Mouse (Mus musculus): ENCODE results near the gene Gucy2g.
A peak's percentile ranks its signal among the peaks of the same experiment; 100 is the strongest.

Gene Gucy2g

DNA sequence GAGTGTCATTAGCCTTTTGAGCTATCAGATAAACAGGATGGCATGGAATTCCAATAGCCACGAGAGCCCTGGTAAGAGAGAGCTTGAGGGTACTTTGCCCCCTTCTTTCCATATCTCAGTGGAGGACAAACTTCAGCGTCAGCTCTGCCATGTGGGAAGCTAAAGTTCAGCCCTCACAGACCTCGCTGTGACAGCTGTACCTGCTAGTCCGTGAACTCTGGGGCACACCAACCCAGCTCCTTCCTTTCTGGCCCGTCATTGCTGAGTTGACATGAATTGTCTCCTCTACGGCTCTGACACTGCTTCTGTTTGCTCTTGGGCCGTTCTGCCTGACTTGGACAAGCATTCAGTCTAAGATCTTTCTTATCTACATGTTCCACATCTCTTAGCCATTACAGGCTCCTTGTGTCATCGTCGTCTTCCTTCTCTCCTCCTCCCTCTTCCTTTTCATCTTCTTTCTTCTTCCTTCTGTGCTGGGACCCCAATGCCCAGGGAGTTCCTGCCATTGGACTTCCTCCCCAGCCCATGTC lies 7.0 kb upstream of the Gucy2g start:
- no peak for DNase-seq (ENCODE audit: low read depth in 2 of 2, low spot score in 2 of 2)

GRCm38 (mm10) chr19:55247563-55247962 lies 6.5 kb upstream of the Gucy2g start:
- DNase-seq (ENCODE audit: low read depth in 2 of 2, low spot score in 2 of 2) = no peak

DNA sequence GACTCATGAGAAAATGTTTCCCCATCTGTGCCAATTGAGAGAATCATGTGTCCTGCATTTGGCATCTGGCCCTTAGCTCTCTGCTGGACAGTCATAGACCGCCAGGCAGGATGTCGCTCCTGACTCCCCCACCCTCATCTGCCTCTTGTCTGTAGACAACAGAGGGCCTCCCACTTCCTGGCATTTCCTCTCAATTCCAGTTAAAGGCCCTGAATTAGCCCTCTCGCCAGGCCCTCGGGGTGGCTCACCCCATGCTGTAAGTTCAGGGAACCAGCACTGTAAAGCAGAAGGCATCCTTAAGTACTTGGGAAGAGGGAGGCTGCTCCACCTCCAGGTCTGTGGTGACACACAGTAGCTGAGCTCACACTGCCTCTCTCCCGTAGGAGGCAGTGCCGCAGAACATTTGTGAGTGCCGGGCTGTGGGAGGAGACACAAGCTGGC lies 3.8 kb upstream of the Gucy2g start:
- no peak for DNase-seq (ENCODE audit: low read depth in 2 of 2, low spot score in 2 of 2)

- DNase-seq (ENCODE audit: low read depth in 2 of 2, low spot score in 2 of 2) = no peak
These were observed 1.1 kb downstream of the Gucy2g start for GRCm38 (mm10) chr19:55239766-55240426.

DNA sequence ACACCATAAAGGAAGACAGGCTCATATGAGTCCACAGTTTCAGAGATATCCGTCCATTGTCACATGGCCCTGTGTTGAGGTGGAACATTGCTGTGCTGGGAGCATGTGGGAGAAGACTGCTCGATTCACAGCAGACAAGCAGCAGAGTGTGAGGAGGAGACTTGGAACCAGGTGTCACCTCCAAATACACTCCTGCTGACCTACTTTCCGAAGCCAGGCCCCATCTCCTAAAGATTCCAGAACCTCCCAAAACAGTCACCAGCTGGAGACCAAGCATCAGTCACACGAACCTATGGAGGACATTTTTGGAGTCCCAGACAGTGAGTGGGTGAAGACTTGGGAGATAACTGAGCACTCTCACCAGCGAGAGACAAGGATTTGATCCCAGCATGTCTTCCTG lies 4.5 kb downstream of the Gucy2g start:
- DNase-seq (ENCODE audit: low read depth in 2 of 2, low spot score in 2 of 2) = no peak

GRCm38 (mm10) chr19:55236026-55236425 lies 5.0 kb downstream of the Gucy2g start:
- no peak for DNase-seq (ENCODE audit: low read depth in 2 of 2, low spot score in 2 of 2)

DNA sequence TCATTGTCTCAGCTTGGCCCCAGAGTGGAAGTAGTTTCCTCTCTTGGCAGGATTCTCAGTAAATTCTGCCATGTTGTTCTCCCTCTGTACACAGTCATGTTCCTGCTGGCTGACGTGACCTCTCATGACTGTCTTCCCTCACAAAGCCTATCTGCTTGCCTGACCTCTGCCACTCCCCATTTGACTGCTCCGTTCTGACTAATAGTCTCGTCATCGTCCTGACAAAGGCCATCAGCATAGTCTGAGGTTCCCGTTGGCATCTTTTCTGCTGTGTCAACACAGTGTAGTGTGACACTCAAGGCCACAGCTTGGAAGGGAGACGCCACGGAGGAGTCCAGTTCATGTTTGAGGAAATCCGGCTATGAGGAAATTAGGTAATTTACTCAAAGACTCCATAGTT lies 8.9 kb downstream of the Gucy2g start:
- no peak for DNase-seq (ENCODE audit: low read depth in 2 of 2, low spot score in 2 of 2)

DNA sequence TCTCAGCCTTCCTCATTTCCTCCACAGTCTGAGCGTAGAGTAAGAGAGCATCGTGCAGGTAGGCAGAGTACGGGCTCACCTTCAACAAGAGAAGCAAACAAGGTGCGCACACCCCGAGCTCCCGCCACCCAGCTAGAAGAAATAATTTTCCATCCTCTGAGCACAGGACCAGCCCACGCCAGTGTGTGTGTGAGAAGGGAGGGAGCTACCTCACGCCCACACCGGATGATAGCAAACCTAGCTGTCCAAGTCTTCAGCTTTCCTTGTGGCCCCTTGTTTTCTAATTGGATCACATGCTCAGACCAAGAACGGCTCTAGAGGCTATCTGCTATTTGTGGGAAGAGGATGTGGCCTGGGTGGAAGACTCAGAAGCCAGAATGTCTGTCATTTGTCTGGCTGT lies 10.0 kb downstream of the Gucy2g start:
- no peak for DNase-seq (ENCODE audit: low read depth in 2 of 2, low spot score in 2 of 2)

DNA sequence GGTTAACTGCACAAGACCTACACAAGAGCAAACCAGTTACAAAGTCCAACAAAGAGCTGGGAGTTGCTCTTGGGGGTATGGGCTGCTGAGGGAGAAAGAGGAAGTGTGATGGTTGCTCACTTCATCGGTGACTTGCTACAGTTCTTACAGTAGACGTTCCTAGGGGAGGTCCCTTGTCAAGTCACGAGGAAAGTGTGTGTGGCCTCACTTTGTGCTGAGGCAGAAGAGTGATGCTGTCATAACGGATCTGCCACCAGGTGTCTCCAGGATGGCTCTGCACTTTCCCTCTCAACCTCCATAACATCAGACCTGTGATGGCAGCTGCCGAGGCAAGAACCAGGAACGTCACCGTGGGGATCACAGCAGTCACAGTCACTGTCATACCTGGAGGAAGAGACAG lies 13.9 kb downstream of the Gucy2g start:
- no peak for DNase-seq (ENCODE audit: low read depth in 2 of 2, low spot score in 2 of 2)

DNA sequence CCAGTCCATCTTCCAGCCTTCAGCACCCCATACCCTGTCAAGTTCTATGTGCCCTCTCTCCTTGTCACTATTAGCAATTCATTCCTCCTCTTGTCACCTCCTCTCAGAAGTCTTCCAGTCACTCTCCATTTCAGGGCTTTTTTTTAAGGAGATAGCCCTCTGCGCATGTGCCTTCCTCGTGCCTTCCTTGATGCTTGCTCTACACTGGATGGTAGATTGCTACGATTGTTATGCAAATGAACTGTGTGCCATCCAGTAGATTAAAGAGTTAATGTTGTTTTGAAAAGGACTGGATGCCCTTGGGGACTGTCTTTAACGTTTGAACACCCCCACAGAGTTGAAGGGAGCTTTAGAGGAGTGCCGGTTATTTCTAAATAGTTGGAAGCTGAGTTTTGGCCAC lies 14.4 kb downstream of the Gucy2g start:
- DNase-seq (ENCODE audit: low read depth in 2 of 2, low spot score in 2 of 2) = no peak

- no peak for DNase-seq (ENCODE audit: low read depth in 2 of 2, low spot score in 2 of 2)
These were observed 18.8 kb downstream of the Gucy2g start for GRCm38 (mm10) chr19:55222268-55222667.

GRCm38 (mm10) chr19:55221208-55221607 lies 19.8 kb downstream of the Gucy2g start:
- no peak for DNase-seq (ENCODE audit: low read depth in 2 of 2, low spot score in 2 of 2)

GRCm38 (mm10) chr19:55219359-55219758 lies 21.7 kb downstream of the Gucy2g start:
- DNase-seq (ENCODE audit: low read depth in 2 of 2, low spot score in 2 of 2) = no peak

- DNase-seq (ENCODE audit: low read depth in 2 of 2, low spot score in 2 of 2) = no peak
These were observed 22.3 kb downstream of the Gucy2g start for GRCm38 (mm10) chr19:55218741-55219221.

DNA sequence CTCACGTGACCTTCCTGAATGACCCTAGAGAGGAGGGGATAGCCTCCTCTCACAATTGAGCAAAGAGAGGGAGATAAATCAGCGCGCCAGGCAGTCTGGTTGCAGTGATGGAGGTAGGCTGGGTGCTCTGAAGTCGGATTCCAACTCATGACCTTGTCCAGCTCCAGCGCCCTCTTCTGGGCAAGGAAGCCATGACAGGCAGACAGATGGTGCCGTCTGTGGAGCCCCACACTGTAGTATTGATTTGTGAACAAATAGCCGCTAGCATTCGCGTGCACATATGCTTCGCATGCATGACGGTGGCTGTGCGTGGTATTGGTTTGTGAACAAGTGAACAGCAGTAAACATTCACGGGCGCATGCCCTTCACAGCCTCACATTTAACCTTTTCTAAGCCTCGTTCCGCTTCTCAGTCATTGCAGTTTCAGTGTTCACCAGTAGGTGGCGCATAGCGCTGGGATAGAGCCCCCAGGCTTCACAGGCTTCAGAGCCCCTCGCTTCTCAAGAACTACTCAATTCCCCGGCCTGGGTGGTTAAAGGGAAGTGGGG lies 22.8 kb downstream of the Gucy2g start:
- peak; percentile 72 to 81 for DNase-seq (ENCODE audit: low read depth in 2 of 2, low spot score in 2 of 2)

DNA sequence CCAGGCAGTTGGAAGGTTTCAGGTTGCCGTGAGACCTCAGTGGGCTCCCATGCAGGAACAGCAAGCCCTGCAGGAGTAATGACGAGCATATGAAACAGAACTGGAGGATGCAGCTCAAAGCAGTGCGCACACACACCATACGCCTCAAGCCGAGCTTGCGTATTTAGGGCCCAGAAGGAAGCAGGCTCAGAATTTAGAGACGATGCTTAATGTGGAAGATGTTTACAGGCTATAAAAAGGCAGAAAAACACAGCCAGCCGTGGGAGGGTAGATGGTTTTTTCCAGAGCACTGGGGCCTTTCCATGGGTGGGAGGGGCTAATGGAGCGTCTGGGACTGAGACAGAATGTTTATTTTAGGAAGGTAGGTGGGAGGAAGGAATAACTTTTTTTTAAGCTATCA lies 23.7 kb downstream of the Gucy2g start:
- no peak for DNase-seq (ENCODE audit: low read depth in 2 of 2, low spot score in 2 of 2)

- no peak for DNase-seq (ENCODE audit: low read depth in 2 of 2, low spot score in 2 of 2)
These were observed 24.2 kb downstream of the Gucy2g start for GRCm38 (mm10) chr19:55216876-55217275.

- DNase-seq (ENCODE audit: low read depth in 2 of 2, low spot score in 2 of 2) = no peak
These were observed 27.3 kb downstream of the Gucy2g start for GRCm38 (mm10) chr19:55213617-55214340.

- DNase-seq (ENCODE audit: low read depth in 2 of 2, low spot score in 2 of 2) = no peak
These were observed 29.3 kb downstream of the Gucy2g start for GRCm38 (mm10) chr19:55211698-55212097.

DNA sequence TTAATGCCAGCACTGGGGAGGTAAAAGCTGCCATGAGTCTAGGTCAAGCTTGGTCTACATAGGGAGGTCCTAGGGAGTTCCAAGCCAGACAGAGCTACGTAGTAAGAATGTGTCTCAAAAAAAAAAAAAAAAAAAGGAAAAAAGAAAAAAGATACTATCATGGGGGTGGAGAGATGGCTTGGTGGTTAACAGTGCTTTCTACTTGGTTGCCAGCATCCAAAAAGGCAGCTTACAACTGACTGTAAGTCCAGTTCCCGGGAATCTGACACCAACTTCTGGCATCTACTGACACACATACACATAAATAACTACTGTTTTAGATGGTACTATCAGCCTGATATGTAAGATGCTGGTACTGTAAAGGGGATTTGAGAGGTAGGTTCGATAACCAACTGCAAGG lies 32.0 kb downstream of the Gucy2g start:
- DNase-seq (ENCODE audit: low read depth in 2 of 2, low spot score in 2 of 2) = no peak

- no peak for DNase-seq (ENCODE audit: low read depth in 2 of 2, low spot score in 2 of 2)
These were observed 32.4 kb downstream of the Gucy2g start for GRCm38 (mm10) chr19:55208654-55209053.

Measured in CD8-positive naive resting alpha-beta T cell, adult 2 months (primary cell).